Mouse (Mus musculus) layer of hippocampus, adult 9-11 months (tissue): ENCODE data around the gene Spem2.
A peak's percentile ranks its signal among the peaks of the same experiment; 100 is the strongest.

ENCODE experiments used
- DNase-seq: peaks from one replicate; pipeline ENCODE4 v3.0.0; 2022

Gene Spem2

GRCm38 (mm10) chr11:69835326-69835965 is 17.2 kb upstream of the Spem2 start:
- DNase-seq: no peak

GRCm38 (mm10) chr11:69834001-69834549 is 15.8 kb upstream of the Spem2 start:
- no peak for DNase-seq

GRCm38 (mm10) chr11:69833554-69833953 is 15.3 kb upstream of the Spem2 start:
- DNase-seq: no peak

- no peak for DNase-seq
Measured at GRCm38 (mm10) chr11:69828832-69829231, 10.6 kb upstream of the Spem2 start.

- DNase-seq: no peak
Measured at GRCm38 (mm10) chr11:69823456-69823855, 5.2 kb upstream of the Spem2 start.

GRCm38 (mm10) chr11:69822080-69822479 is 3.8 kb upstream of the Spem2 start, which contains the start of gene Spem1:
Gene Spem1 (minus strand): TSS chr11:69822180.
- DNase-seq: no peak

- DNase-seq: no peak
Measured at GRCm38 (mm10) chr11:69818871-69819270, 606 bp upstream of the Spem2 start.

- DNase-seq: no peak
Measured at GRCm38 (mm10) chr11:69816520-69816919, 1.7 kb downstream of the Spem2 start.

- DNase-seq: no peak
Measured at GRCm38 (mm10) chr11:69815155-69815554, 3.1 kb downstream of the Spem2 start, which contains the start of gene Gm39566. Gene Gm39566 (minus strand): TSS chr11:69815298.

GRCm38 (mm10) chr11:69810280-69810679 is 8.0 kb downstream of the Spem2 start:
- DNase-seq: no peak

GRCm38 (mm10) chr11:69807641-69808040 is 10.6 kb downstream of the Spem2 start:
- no peak for DNase-seq

GRCm38 (mm10) chr11:69806378-69806777 is 11.9 kb downstream of the Spem2 start:
- DNase-seq: no peak

- no peak for DNase-seq
Measured at GRCm38 (mm10) chr11:69804972-69805909, 13.0 kb downstream of the Spem2 start, which contains the start of gene Tmem102. Gene Tmem102 (minus strand): TSS chr11:69805624.

GRCm38 (mm10) chr11:69804652-69804940 is 13.7 kb downstream of the Spem2 start:
- DNase-seq: no peak

GRCm38 (mm10) chr11:69803786-69804651 is 14.2 kb downstream of the Spem2 start:
- DNase-seq: peak; percentile 67

GRCm38 (mm10) chr11:69803328-69803727 is 14.9 kb downstream of the Spem2 start:
- DNase-seq: no peak

- peak; percentile 74 for DNase-seq
Measured at GRCm38 (mm10) chr11:69802648-69803105, 15.6 kb downstream of the Spem2 start.

GRCm38 (mm10) chr11:69801379-69801977 is 16.8 kb downstream of the Spem2 start, which contains the start of gene Fgf11:
Gene Fgf11 (minus strand): TSS chr11:69801857.
- no peak for DNase-seq

GRCm38 (mm10) chr11:69800392-69801197 is 17.7 kb downstream of the Spem2 start:
- peak; percentile 51 for DNase-seq

GRCm38 (mm10) chr11:69800138-69800391 is 18.2 kb downstream of the Spem2 start:
- no peak for DNase-seq

- DNase-seq: no peak
Measured at GRCm38 (mm10) chr11:69799394-69800137, 18.7 kb downstream of the Spem2 start.
